Mouse (Mus musculus): ENCODE measurements around the gene Ddr1. TPM values are rescaled to one million over a fixed set of nuclear protein-coding genes. Genes with fewer than 3 reads are reported as not detected.

Gene Ddr1
- polyA plus RNA-seq, 1 experiment from 2014 or later: 14.7 TPM

GRCm38 (mm10) chr17:35673416-35674035 is 30.9 kb downstream of the Ddr1 start, which contains the start of gene Gtf2h4:
Gene Gtf2h4 (minus strand): TSS chr17:35673739.
- Histone ChIP-seq H3K36me3 (ENCODE audit: control insufficient read depth, insufficient read depth, low read length) (peaks cover 4% of the 10 kb centered on the region; the same call in 1 of the 2 replicates), H3K9me3 (ENCODE audit: control insufficient read depth, low read length) (no peaks in the 10 kb centered on the region), H3K4me3 (ENCODE audit: low read depth, low read length) (peak within 1 kb of the TSS; percentile 51), H3K9ac (ENCODE audit: low read length) (peak within 1 kb of the TSS; percentile 74), H3K27me3 (ENCODE audit: control insufficient read depth, insufficient read depth, low read length) (no peaks in the 10 kb centered on the region), H3K4me1 (ENCODE audit: control insufficient read depth, insufficient read depth, low read length) (peaks cover 2% of the 10 kb centered on the region; the same call in 1 of the 2 replicates), H3K27ac (replicated peaks; ENCODE audit: low read depth, low read length) (no peak within 1 kb of the TSS), H3K4me2 (ENCODE audit: low read depth, severe bottlenecking) (peak within 1 kb of the TSS; percentile 44)
- peak; percentile 89 for ATAC-seq (ENCODE audit: insufficient number of reproducible peaks, low FRiP score, low TSS enrichment, low read depth)
- WGBS: 4% methylated on average over 23 of the region's 23 CpGs
- DNase-seq (ENCODE audit: low spot score): peak; percentile 88

- Histone ChIP-seq H3K4me2 (ENCODE audit: low read depth, severe bottlenecking) (peak overlapping the region; percentile 44), H3K27ac (replicated peaks; ENCODE audit: low read depth, low read length) (no peak overlapping the region), H3K36me3 (ENCODE audit: control insufficient read depth, insufficient read depth, low read length) (peaks cover 4% of the 10 kb centered on the region; the same call in 1 of the 2 replicates), H3K4me1 (ENCODE audit: control insufficient read depth, insufficient read depth, low read length) (peaks cover 2% of the 10 kb centered on the region; the same call in 1 of the 2 replicates), H3K4me3 (ENCODE audit: low read depth, low read length) (no peak overlapping the region), H3K9me3 (ENCODE audit: control insufficient read depth, low read length) (no peaks in the 10 kb centered on the region), H3K27me3 (ENCODE audit: control insufficient read depth, insufficient read depth, low read length) (no peaks in the 10 kb centered on the region), H3K9ac (ENCODE audit: low read length) (no peak overlapping the region)
- DNase-seq (ENCODE audit: low spot score) (no peak), ATAC-seq (ENCODE audit: insufficient number of reproducible peaks, low FRiP score, low TSS enrichment, low read depth) (no peak)
- WGBS: 90% methylated on average over 6 of the region's 6 CpGs
These were observed 31.9 kb downstream of the Ddr1 start for GRCm38 (mm10) chr17:35672527-35672926.

DNA sequence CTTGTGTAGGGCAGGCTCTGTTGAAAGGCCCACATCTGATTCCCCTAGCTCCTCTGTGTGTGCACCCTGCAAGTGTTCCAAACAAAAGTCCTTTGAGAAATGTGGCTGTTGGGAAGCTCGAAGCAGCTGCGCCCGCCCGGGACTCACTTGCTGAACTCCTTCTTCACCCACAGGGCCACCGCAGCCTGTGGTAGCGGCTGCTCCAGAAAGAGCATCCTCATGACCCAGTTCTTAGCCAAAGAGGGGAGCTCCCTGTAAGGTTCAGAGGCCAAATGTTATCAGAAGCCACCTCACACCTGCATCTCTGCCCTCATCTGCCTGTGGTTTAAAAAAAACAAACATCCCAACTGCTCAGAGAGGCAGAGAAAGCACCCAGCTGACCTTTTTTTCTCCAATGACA is 32.6 kb downstream of the Ddr1 start:
- no peak overlapping the region for H3K27ac ChIP-seq (replicated peaks; ENCODE audit: low read depth, low read length)
- DNase-seq (ENCODE audit: low spot score): no peak
- WGBS: 84% methylated on average over 6 of the region's 6 CpGs

GRCm38 (mm10) chr17:35669731-35670130 is 34.7 kb downstream of the Ddr1 start:
- ATAC-seq (ENCODE audit: insufficient number of reproducible peaks, low FRiP score, low TSS enrichment, low read depth): no peak
- no peak overlapping the region for H3K4me2 ChIP-seq (ENCODE audit: low read depth, severe bottlenecking)

More for the DNA sequence above, 32.6 kb downstream of the Ddr1 start:
- H3K4me1 ChIP-seq (ENCODE audit: control insufficient read depth, insufficient read depth, low read length): peaks cover 4% of the 10 kb centered on the region
- H3K9ac ChIP-seq (ENCODE audit: low read length): no peak overlapping the region
- peaks cover 4% of the 10 kb centered on the region; the same call in 1 of the 2 replicates for H3K36me3 ChIP-seq (ENCODE audit: control insufficient read depth, insufficient read depth, low read length)
- no peaks in the 10 kb centered on the region for H3K27me3 ChIP-seq (ENCODE audit: control insufficient read depth, insufficient read depth, low read length)
- H3K9me3 ChIP-seq (ENCODE audit: control insufficient read depth, low read length): no peaks in the 10 kb centered on the region
- ATAC-seq (ENCODE audit: insufficient number of reproducible peaks, low FRiP score, low TSS enrichment, low read depth): no peak
- H3K4me3 ChIP-seq (ENCODE audit: low read depth, low read length): no peak overlapping the region
- H3K4me2 ChIP-seq (ENCODE audit: low read depth, severe bottlenecking): no peak overlapping the region

GRCm38 (mm10) chr17:35667334-35668065 is 36.9 kb downstream of the Ddr1 start, which contains the start of gene Vars2:
Gene Vars2 (minus strand): TSS chr17:35667592.
- H3K27me3 ChIP-seq (ENCODE audit: control insufficient read depth, insufficient read depth, low read length): no peaks in the 10 kb centered on the region
- H3K27ac ChIP-seq (replicated peaks; ENCODE audit: low read depth, low read length): peak within 1 kb of the TSS; percentile 53
- peaks cover 10% of the 10 kb centered on the region for H3K36me3 ChIP-seq (ENCODE audit: control insufficient read depth, insufficient read depth, low read length)
- DNase-seq (ENCODE audit: low spot score): peak; percentile 97
- H3K4me3 ChIP-seq (ENCODE audit: low read depth, low read length): peak within 1 kb of the TSS; percentile 52
- under 1% methylated on average over 61 of the region's 61 CpGs for WGBS
- H3K9me3 ChIP-seq (ENCODE audit: control insufficient read depth, low read length): no peaks in the 10 kb centered on the region
- peak within 1 kb of the TSS; percentile 94 for H3K4me2 ChIP-seq (ENCODE audit: low read depth, severe bottlenecking)
- ATAC-seq (ENCODE audit: insufficient number of reproducible peaks, low FRiP score, low TSS enrichment, low read depth): peak; percentile 84
- peak within 1 kb of the TSS; percentile 71 for H3K9ac ChIP-seq (ENCODE audit: low read length)
- peaks cover 6% of the 10 kb centered on the region; the same call in 1 of the 2 replicates for H3K4me1 ChIP-seq (ENCODE audit: control insufficient read depth, insufficient read depth, low read length)

More at GRCm38 (mm10) chr17:35669731-35670130, 34.7 kb downstream of the Ddr1 start:
- peaks cover 8% of the 10 kb centered on the region for H3K4me1 ChIP-seq (ENCODE audit: control insufficient read depth, insufficient read depth, low read length)
- H3K4me3 ChIP-seq (ENCODE audit: low read depth, low read length): no peak overlapping the region
- peaks cover 5% of the 10 kb centered on the region; the same call in 1 of the 2 replicates for H3K36me3 ChIP-seq (ENCODE audit: control insufficient read depth, insufficient read depth, low read length)
- no peaks in the 10 kb centered on the region for H3K9me3 ChIP-seq (ENCODE audit: control insufficient read depth, low read length)
- no peak for DNase-seq (ENCODE audit: low spot score)
- H3K27me3 ChIP-seq (ENCODE audit: control insufficient read depth, insufficient read depth, low read length): no peaks in the 10 kb centered on the region
- no peak overlapping the region for H3K27ac ChIP-seq (replicated peaks; ENCODE audit: low read depth, low read length)
- H3K9ac ChIP-seq (ENCODE audit: low read length): no peak overlapping the region
- WGBS: 94% methylated on average over 9 of the region's 9 CpGs

DNA sequence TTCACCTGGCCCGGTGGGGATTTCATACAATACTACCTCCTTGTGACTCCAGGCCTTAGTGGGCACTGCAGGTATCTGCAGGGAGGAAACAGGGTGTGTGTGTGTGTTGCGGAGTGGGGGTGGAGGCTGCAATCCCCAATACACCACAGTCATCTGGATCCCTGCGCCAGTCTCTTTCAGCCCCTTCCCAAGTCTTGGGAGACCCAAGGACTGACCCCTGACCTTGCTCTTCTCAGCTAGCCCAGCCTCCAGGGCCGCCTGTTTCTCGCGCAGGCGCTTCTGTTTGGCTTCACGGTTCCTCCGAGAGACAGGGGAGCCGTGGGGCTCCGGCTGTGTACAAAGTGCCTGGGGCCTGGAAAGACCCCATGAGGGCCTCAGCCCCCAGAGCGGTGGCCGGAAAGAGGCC is 37.6 kb downstream of the Ddr1 start:
- no peak for DNase-seq (ENCODE audit: low spot score)
- peaks cover 10% of the 10 kb centered on the region for H3K36me3 ChIP-seq (ENCODE audit: control insufficient read depth, insufficient read depth, low read length)
- no peaks in the 10 kb centered on the region for H3K27me3 ChIP-seq (ENCODE audit: control insufficient read depth, insufficient read depth, low read length)
- H3K27ac ChIP-seq (replicated peaks; ENCODE audit: low read depth, low read length): peak overlapping the region; percentile 53
- 3% methylated on average over 13 of the region's 13 CpGs for WGBS
- peak overlapping the region; percentile 94 for H3K4me2 ChIP-seq (ENCODE audit: low read depth, severe bottlenecking)
- no peaks in the 10 kb centered on the region for H3K9me3 ChIP-seq (ENCODE audit: control insufficient read depth, low read length)
- H3K4me3 ChIP-seq (ENCODE audit: low read depth, low read length): peak overlapping the region; percentile 52
- ATAC-seq (ENCODE audit: insufficient number of reproducible peaks, low FRiP score, low TSS enrichment, low read depth): peak; percentile 41
- H3K9ac ChIP-seq (ENCODE audit: low read length): peak overlapping the region; percentile 66
- peaks cover 6% of the 10 kb centered on the region; the same call in 1 of the 2 replicates for H3K4me1 ChIP-seq (ENCODE audit: control insufficient read depth, insufficient read depth, low read length)

DNA sequence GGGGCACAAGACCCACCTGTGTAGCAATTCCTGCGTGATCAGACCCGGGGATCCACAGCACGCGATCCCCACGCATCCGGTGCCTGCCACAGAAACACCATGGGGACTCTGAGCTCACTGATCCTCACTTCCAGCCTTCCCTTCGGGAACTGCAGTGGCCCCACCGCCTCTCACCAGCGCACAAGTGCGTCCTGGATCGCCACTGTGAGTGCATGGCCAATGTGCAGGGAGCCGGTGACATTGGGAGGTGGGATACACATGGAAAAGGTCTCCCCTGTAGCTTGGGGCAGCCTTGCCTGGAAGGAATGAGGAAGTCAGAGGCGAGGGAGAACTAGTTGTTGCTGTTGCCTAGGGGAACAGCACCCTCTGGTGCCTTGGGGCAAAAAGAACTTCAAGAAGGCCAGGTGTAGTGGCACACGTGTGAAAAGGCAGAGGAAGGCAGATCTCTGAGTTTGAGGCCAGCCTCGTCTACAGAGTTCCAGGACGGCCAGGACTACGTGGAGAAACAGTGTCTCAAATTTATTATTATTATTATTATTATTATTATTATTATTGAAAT is 38.4 kb downstream of the Ddr1 start:
- peaks cover 10% of the 10 kb centered on the region for H3K36me3 ChIP-seq (ENCODE audit: control insufficient read depth, insufficient read depth, low read length)
- DNase-seq (ENCODE audit: low spot score) (no peak), ATAC-seq (ENCODE audit: insufficient number of reproducible peaks, low FRiP score, low TSS enrichment, low read depth) (no peak)
- H3K4me3 ChIP-seq (ENCODE audit: low read depth, low read length): no peak overlapping the region
- peaks cover 6% of the 10 kb centered on the region; the same call in 1 of the 2 replicates for H3K4me1 ChIP-seq (ENCODE audit: control insufficient read depth, insufficient read depth, low read length)
- 83% methylated on average over 17 of the region's 17 CpGs for WGBS
- H3K9ac ChIP-seq (ENCODE audit: low read length): no peak overlapping the region
- no peaks in the 10 kb centered on the region for H3K27me3 ChIP-seq (ENCODE audit: control insufficient read depth, insufficient read depth, low read length)
- H3K4me2 ChIP-seq (ENCODE audit: low read depth, severe bottlenecking): peak overlapping the region; percentile 94; the same call in 1 of the 2 replicates
- no peak overlapping the region for H3K27ac ChIP-seq (replicated peaks; ENCODE audit: low read depth, low read length)
- H3K9me3 ChIP-seq (ENCODE audit: control insufficient read depth, low read length): no peaks in the 10 kb centered on the region

GRCm38 (mm10) chr17:35653086-35653485 is 51.3 kb downstream of the Ddr1 start:
- Histone ChIP-seq H3K9me3 (ENCODE audit: control insufficient read depth, low read length) (no peaks in the 10 kb centered on the region), H3K27me3 (ENCODE audit: control insufficient read depth, insufficient read depth, low read length) (no peaks in the 10 kb centered on the region), H3K36me3 (ENCODE audit: control insufficient read depth, insufficient read depth, low read length) (peaks cover 14% of the 10 kb centered on the region), H3K9ac (ENCODE audit: low read length) (no peak overlapping the region), H3K4me1 (ENCODE audit: control insufficient read depth, insufficient read depth, low read length) (no peaks in the 10 kb centered on the region), H3K27ac (replicated peaks; ENCODE audit: low read depth, low read length) (no peak overlapping the region), H3K4me2 (ENCODE audit: low read depth, severe bottlenecking) (no peak overlapping the region), H3K4me3 (ENCODE audit: low read depth, low read length) (no peak overlapping the region)
- 88% methylated on average over 2 of the region's 2 CpGs for WGBS
- DNase-seq (ENCODE audit: low spot score) (no peak), ATAC-seq (ENCODE audit: insufficient number of reproducible peaks, low FRiP score, low TSS enrichment, low read depth) (no peak)

All from limb, embryonic 11.5 days (tissue).